Mouse (Mus musculus) lung, postnatal 14 days (tissue): ENCODE data around the gene Arhgap30.

Experiments used
- DNase-seq: peaks from one replicate; pipeline ENCODE4 v3.0.0; 2021

Arhgap30 gene

GRCm38 (mm10) chr1:171379935-171380599, 8.7 kb upstream of the Arhgap30 start:
- peak; percentile 87 for DNase-seq

- no peak for DNase-seq
Measured at GRCm38 (mm10) chr1:171382096-171382620, 6.6 kb upstream of the Arhgap30 start.

- no peak for DNase-seq
Measured at GRCm38 (mm10) chr1:171384361-171384760, 4.4 kb upstream of the Arhgap30 start.

GRCm38 (mm10) chr1:171385171-171385570, 3.6 kb upstream of the Arhgap30 start:
- DNase-seq: no peak

- DNase-seq: no peak
Measured at GRCm38 (mm10) chr1:171387099-171387498, 1.7 kb upstream of the Arhgap30 start.

GRCm38 (mm10) chr1:171390101-171390500, 1.3 kb downstream of the Arhgap30 start:
- DNase-seq: peak; percentile 49

- no peak for DNase-seq
Measured at GRCm38 (mm10) chr1:171401821-171402220, 13.1 kb downstream of the Arhgap30 start.

- DNase-seq: no peak
Measured at GRCm38 (mm10) chr1:171402991-171403390, 14.2 kb downstream of the Arhgap30 start.

GRCm38 (mm10) chr1:171407263-171407662, 18.5 kb downstream of the Arhgap30 start:
- DNase-seq: no peak

- no peak for DNase-seq
Measured at GRCm38 (mm10) chr1:171410231-171410630, 21.5 kb downstream of the Arhgap30 start.

- DNase-seq: peak; percentile 96
Measured at GRCm38 (mm10) chr1:171410947-171411484, 22.3 kb downstream of the Arhgap30 start, which contains the start of gene Usf1. Usf1 (plus strand) TSS chr1:171411313.

GRCm38 (mm10) chr1:171411492-171411941, 22.8 kb downstream of the Arhgap30 start:
- DNase-seq: no peak

GRCm38 (mm10) chr1:171412001-171412441, 23.3 kb downstream of the Arhgap30 start:
- DNase-seq: peak; percentile 32

- no peak for DNase-seq
Measured at GRCm38 (mm10) chr1:171412446-171412845, 23.7 kb downstream of the Arhgap30 start.

- DNase-seq: no peak
Measured at GRCm38 (mm10) chr1:171413608-171414007, 24.9 kb downstream of the Arhgap30 start.

- DNase-seq: no peak
Measured at GRCm38 (mm10) chr1:171418660-171419059, 29.9 kb downstream of the Arhgap30 start, which contains the start of gene Tstd1. Tstd1 (plus strand) TSS chr1:171418872.

GRCm38 (mm10) chr1:171419291-171419882, 30.6 kb downstream of the Arhgap30 start:
- DNase-seq: no peak

GRCm38 (mm10) chr1:171419905-171420304, 31.2 kb downstream of the Arhgap30 start:
- no peak for DNase-seq

GRCm38 (mm10) chr1:171422504-171423095, 33.8 kb downstream of the Arhgap30 start:
- peak; percentile 39 for DNase-seq

- DNase-seq: no peak
Measured at GRCm38 (mm10) chr1:171424638-171425037, 35.9 kb downstream of the Arhgap30 start.

GRCm38 (mm10) chr1:171425126-171425525, 36.4 kb downstream of the Arhgap30 start:
- DNase-seq: peak; percentile 54

GRCm38 (mm10) chr1:171432158-171432557, 43.4 kb downstream of the Arhgap30 start:
- DNase-seq: no peak

GRCm38 (mm10) chr1:171435288-171435814, 46.6 kb downstream of the Arhgap30 start:
- no peak for DNase-seq
